Mouse (Mus musculus) hindbrain, embryonic 15.5 days (tissue): ENCODE measurements around the gene Lrig3. TPM values are rescaled to one million over a fixed set of nuclear protein-coding genes. Genes with fewer than 3 reads are reported as not detected.

Source experiments
- ATAC-seq: fragments of 200-750 bp; cut with Nextera tagmentation; 2 replicates; pipeline ENCODE4 v1.8.0; 2017; ENCODE audit warnings: low read depth, moderate number of reproducible peaks, moderate TSS enrichment; ENCODE audit not compliant: low FRiP score
- H3K27ac ChIP-seq: fragments of 300-500 bp; sonication (generic); replicated peaks from 2 replicates; pipeline ENCODE4 v1.5.1; 2015; ENCODE audit warnings: mild to moderate bottlenecking, inconsistent platforms
- H3K27me3 ChIP-seq: fragments of 300-500 bp; sonication (generic); 2 replicates; pipeline ENCODE4 v1.6.1; 2015; ENCODE audit warnings: control low read depth, inconsistent platforms
- H3K36me3 ChIP-seq: fragments of 300-500 bp; sonication (generic); 2 replicates; pipeline ENCODE4 v1.6.1; 2015; ENCODE audit warnings: control low read depth, inconsistent platforms
- H3K4me1 ChIP-seq: fragments of 300-500 bp; sonication (generic); replicated peaks from 2 replicates; pipeline ENCODE4 v1.6.1; 2015; ENCODE audit warnings: control low read depth, inconsistent platforms
- H3K4me2 ChIP-seq: fragments of 300-500 bp; sonication (generic); 2 replicates; pipeline ENCODE4 v1.6.1; 2015; ENCODE audit warnings: moderate library complexity, mild to moderate bottlenecking, inconsistent platforms
- H3K4me3 ChIP-seq: fragments of 300-500 bp; sonication (generic); 2 replicates; pipeline ENCODE4 v1.5.1; 2015; ENCODE audit warnings: mild to moderate bottlenecking, inconsistent platforms
- H3K9ac ChIP-seq: fragments of 300-500 bp; sonication (generic); 2 replicates; pipeline ENCODE4 v1.6.1; 2015; ENCODE audit warnings: inconsistent platforms
- H3K9me3 ChIP-seq: fragments of 300-500 bp; sonication (generic); 2 replicates; pipeline ENCODE4 v1.6.1; 2016; ENCODE audit warnings: control low read depth, inconsistent platforms
- WGBS: fragments of 180-500 bp; shearing (Covaris S2); methylation state at CpG from one replicate; pipeline ENCODE4 v1.1.7; 2015; 5-methylcytosine and 5-hydroxymethylcytosine counted together
- polyA plus RNA-seq: library from polyadenylated mRNA; unstranded; fragments of >200 nt; fragmentation: Nextera tagmentation; extraction: Ambion mirVana; gene quantifications from 2 replicates; pipeline ENCODE4 v1.2.1, GENCODE M21; 2015

Gene Lrig3
- polyA plus RNA-seq, 1 experiment from 2014 or later, result 4.1 TPM

- no peak for ATAC-seq
- no peak overlapping the region for H3K9ac ChIP-seq
These were observed 23.9 kb downstream of the Lrig3 start for GRCm38 (mm10) chr10:125989890-125990289.

GRCm38 (mm10) chr10:125990394-125990793 is 24.4 kb downstream of the Lrig3 start:
- Histone ChIP-seq H3K27ac (no peak overlapping the region), H3K27me3 (no peaks in the 10 kb centered on the region), H3K4me3 (no peak overlapping the region), H3K9ac (no peak overlapping the region), H3K4me2 (no peak overlapping the region), H3K9me3 (no peaks in the 10 kb centered on the region), H3K4me1 (peaks cover 9% of the 10 kb centered on the region), H3K36me3 (no peaks in the 10 kb centered on the region)
- ATAC-seq, result no peak
- 60% methylated on average over 5 of the region's 5 CpGs for WGBS

More at GRCm38 (mm10) chr10:125989890-125990289, 23.9 kb downstream of the Lrig3 start:
- H3K27ac ChIP-seq, result no peak overlapping the region
- no peaks in the 10 kb centered on the region for H3K27me3 ChIP-seq
- no peaks in the 10 kb centered on the region for H3K36me3 ChIP-seq
- H3K4me2 ChIP-seq, result no peak overlapping the region
- 65% methylated on average over 7 of the region's 7 CpGs for WGBS
- no peak overlapping the region for H3K4me3 ChIP-seq
- peaks cover 9% of the 10 kb centered on the region for H3K4me1 ChIP-seq
- no peaks in the 10 kb centered on the region for H3K9me3 ChIP-seq

- H3K9me3 ChIP-seq, result no peaks in the 10 kb centered on the region
- no peak overlapping the region for H3K4me2 ChIP-seq
- no peak overlapping the region for H3K9ac ChIP-seq
- H3K4me1 ChIP-seq, result peaks cover 15% of the 10 kb centered on the region
- no peak for ATAC-seq
- H3K36me3 ChIP-seq, result no peaks in the 10 kb centered on the region
- no peak overlapping the region for H3K4me3 ChIP-seq
- no peak overlapping the region for H3K27ac ChIP-seq
- no peaks in the 10 kb centered on the region for H3K27me3 ChIP-seq
- 97% methylated on average over 7 of the region's 7 CpGs for WGBS
These were observed 25.9 kb downstream of the Lrig3 start for GRCm38 (mm10) chr10:125991819-125992218.

GRCm38 (mm10) chr10:125994855-125995254 is 28.9 kb downstream of the Lrig3 start:
- Histone ChIP-seq H3K4me2 (no peak overlapping the region), H3K4me1 (peaks cover 15% of the 10 kb centered on the region), H3K27ac (no peak overlapping the region), H3K36me3 (no peaks in the 10 kb centered on the region), H3K9me3 (no peaks in the 10 kb centered on the region), H3K4me3 (no peak overlapping the region), H3K9ac (no peak overlapping the region), H3K27me3 (no peaks in the 10 kb centered on the region)
- WGBS, result 91% methylated on average over 1 of the region's 1 CpGs
- ATAC-seq, result no peak

- Histone ChIP-seq H3K4me2 (no peak overlapping the region), H3K27me3 (no peaks in the 10 kb centered on the region), H3K36me3 (no peaks in the 10 kb centered on the region), H3K4me3 (no peak overlapping the region), H3K27ac (no peak overlapping the region), H3K9me3 (no peaks in the 10 kb centered on the region), H3K9ac (no peak overlapping the region), H3K4me1 (peaks cover 13% of the 10 kb centered on the region)
- no peak for ATAC-seq
- WGBS, result 61% methylated on average over 6 of the region's 6 CpGs
These were observed 29.7 kb downstream of the Lrig3 start for GRCm38 (mm10) chr10:125995701-125996100.

GRCm38 (mm10) chr10:125996989-125997388 is 31.0 kb downstream of the Lrig3 start:
- H3K36me3 ChIP-seq, result no peaks in the 10 kb centered on the region
- 26% methylated on average over 9 of the region's 9 CpGs for WGBS
- peaks cover 13% of the 10 kb centered on the region; the same call in 1 of the 2 replicates for H3K4me1 ChIP-seq
- no peak overlapping the region for H3K4me3 ChIP-seq
- H3K27me3 ChIP-seq, result no peaks in the 10 kb centered on the region
- peak; percentile 89 for ATAC-seq
- 0 out of 2 replicates have a peak overlapping the region, but pooled peaks have one; percentile 42 for H3K27ac ChIP-seq
- H3K4me2 ChIP-seq, result no peak overlapping the region
- no peaks in the 10 kb centered on the region for H3K9me3 ChIP-seq
- no peak overlapping the region for H3K9ac ChIP-seq

GRCm38 (mm10) chr10:125999561-125999960 is 33.6 kb downstream of the Lrig3 start:
- WGBS, result 93% methylated on average over 6 of the region's 6 CpGs

GRCm38 (mm10) chr10:126000861-126001390 is 35.0 kb downstream of the Lrig3 start:
- ATAC-seq, result no peak
- no peak overlapping the region for H3K4me3 ChIP-seq
- peaks cover 22% of the 10 kb centered on the region; the same call in 1 of the 2 replicates for H3K4me1 ChIP-seq
- no peak overlapping the region for H3K27ac ChIP-seq
- 78% methylated on average over 8 of the region's 8 CpGs for WGBS
- H3K27me3 ChIP-seq, result no peaks in the 10 kb centered on the region
- no peak overlapping the region for H3K9ac ChIP-seq
- H3K36me3 ChIP-seq, result no peaks in the 10 kb centered on the region
- H3K4me2 ChIP-seq, result no peak overlapping the region
- no peaks in the 10 kb centered on the region for H3K9me3 ChIP-seq

More at GRCm38 (mm10) chr10:125999561-125999960, 33.6 kb downstream of the Lrig3 start:
- Histone ChIP-seq H3K27me3 (no peaks in the 10 kb centered on the region), H3K4me1 (peaks cover 26% of the 10 kb centered on the region; the same call in 1 of the 2 replicates), H3K9ac (no peak overlapping the region), H3K36me3 (no peaks in the 10 kb centered on the region), H3K27ac (no peak overlapping the region), H3K4me3 (no peak overlapping the region), H3K4me2 (no peak overlapping the region), H3K9me3 (no peaks in the 10 kb centered on the region)
- no peak for ATAC-seq

GRCm38 (mm10) chr10:126002081-126002755 is 36.2 kb downstream of the Lrig3 start:
- peak overlapping the region; percentile 39 for H3K4me2 ChIP-seq
- WGBS, result 66% methylated on average over 14 of the region's 14 CpGs
- H3K9ac ChIP-seq, result no peak overlapping the region
- no peak overlapping the region for H3K27ac ChIP-seq
- ATAC-seq, result no peak
- peaks cover 20% of the 10 kb centered on the region; the same call in 1 of the 2 replicates for H3K4me1 ChIP-seq
- no peaks in the 10 kb centered on the region for H3K9me3 ChIP-seq
- no peaks in the 10 kb centered on the region for H3K36me3 ChIP-seq
- H3K27me3 ChIP-seq, result no peaks in the 10 kb centered on the region
- no peak overlapping the region for H3K4me3 ChIP-seq

- no peaks in the 10 kb centered on the region for H3K27me3 ChIP-seq
- H3K9ac ChIP-seq, result no peak overlapping the region
- peak overlapping the region; percentile 39 for H3K4me2 ChIP-seq
- no peaks in the 10 kb centered on the region for H3K36me3 ChIP-seq
- H3K4me3 ChIP-seq, result no peak overlapping the region
- ATAC-seq, result no peak
- peaks cover 17% of the 10 kb centered on the region; the same call in 1 of the 2 replicates for H3K4me1 ChIP-seq
- no peaks in the 10 kb centered on the region for H3K9me3 ChIP-seq
- WGBS, result 26% methylated on average over 18 of the region's 18 CpGs
- H3K27ac ChIP-seq, result no peak overlapping the region
These were observed 37.0 kb downstream of the Lrig3 start for GRCm38 (mm10) chr10:126002818-126003506.

- no peak for ATAC-seq
- Histone ChIP-seq H3K27me3 (no peaks in the 10 kb centered on the region), H3K36me3 (peaks cover 5% of the 10 kb centered on the region; the same call in 1 of the 2 replicates), H3K9ac (no peak overlapping the region), H3K27ac (no peak overlapping the region), H3K4me1 (peaks cover 17% of the 10 kb centered on the region; the same call in 1 of the 2 replicates), H3K9me3 (no peaks in the 10 kb centered on the region), H3K4me3 (no peak overlapping the region), H3K4me2 (no peak overlapping the region)
- WGBS, result 29% methylated on average over 1 of the region's 1 CpGs
These were observed 37.9 kb downstream of the Lrig3 start for GRCm38 (mm10) chr10:126003857-126004256.

- ATAC-seq, result no peak
- Histone ChIP-seq H3K4me2 (no peak overlapping the region), H3K4me1 (no peaks in the 10 kb centered on the region), H3K36me3 (peaks cover 14% of the 10 kb centered on the region; the same call in 1 of the 2 replicates), H3K9ac (no peak overlapping the region), H3K27me3 (no peaks in the 10 kb centered on the region), H3K4me3 (no peak overlapping the region), H3K27ac (no peak overlapping the region), H3K9me3 (no peaks in the 10 kb centered on the region)
- WGBS, result 90% methylated on average over 11 of the region's 11 CpGs
These were observed 47.7 kb downstream of the Lrig3 start for GRCm38 (mm10) chr10:126013667-126014066.
